Mouse (Mus musculus) cerebellum, adult 8-10 months (tissue): ENCODE results near the gene 1700003E16Rik.

ENCODE experiments used
- DNase-seq: peaks from one replicate; pipeline ENCODE4 v3.0.0; 2022

1700003E16Rik gene

GRCm38 (mm10) chr6:83156259-83156684, at the start of gene 1700003E16Rik, which contains the start of gene Wdr54:
Gene 1700003E16Rik, plus strand, starts transcription at chr6:83156404.
Gene Wdr54, minus strand, starts transcription at chr6:83156397.
- peak; percentile 67 for DNase-seq

- peak; percentile 70 for DNase-seq
These were observed 48.4 kb upstream of the 1700003E16Rik start for GRCm38 (mm10) chr6:83107566-83108400.

- DNase-seq = peak; percentile 85
These were observed 47.2 kb upstream of the 1700003E16Rik start, which contains the start of gene Mrpl53 for GRCm38 (mm10) chr6:83108762-83109668. Gene Mrpl53, plus strand, starts transcription at chr6:83109040.

- DNase-seq = no peak
These were observed 44.6 kb upstream of the 1700003E16Rik start for GRCm38 (mm10) chr6:83111510-83112136.

GRCm38 (mm10) chr6:83115011-83115671, 41.1 kb upstream of the 1700003E16Rik start, which contains the start of gene Mogs:
Gene Mogs, plus strand, starts transcription at chr6:83115496.
- DNase-seq = peak; percentile 88

GRCm38 (mm10) chr6:83115682-83116372, 40.4 kb upstream of the 1700003E16Rik start:
- DNase-seq = no peak

- no peak for DNase-seq
These were observed 39.6 kb upstream of the 1700003E16Rik start for GRCm38 (mm10) chr6:83116373-83117164.

- no peak for DNase-seq
These were observed 39.1 kb upstream of the 1700003E16Rik start for GRCm38 (mm10) chr6:83117165-83117438.

GRCm38 (mm10) chr6:83117616-83118015, 38.6 kb upstream of the 1700003E16Rik start:
- DNase-seq = no peak

- no peak for DNase-seq
These were observed 37.8 kb upstream of the 1700003E16Rik start for GRCm38 (mm10) chr6:83118369-83118768.

- DNase-seq = no peak
These were observed 37.1 kb upstream of the 1700003E16Rik start for GRCm38 (mm10) chr6:83118825-83119733.

- DNase-seq = peak; percentile 50
These were observed 36.5 kb upstream of the 1700003E16Rik start for GRCm38 (mm10) chr6:83119734-83120051.

- DNase-seq = peak; percentile 93
These were observed 35.0 kb upstream of the 1700003E16Rik start, which contains the start of gene Wbp1 for GRCm38 (mm10) chr6:83120930-83121862. Gene Wbp1, minus strand, starts transcription at chr6:83121559.

GRCm38 (mm10) chr6:83121863-83122710, 34.1 kb upstream of the 1700003E16Rik start:
- peak; percentile 34 for DNase-seq

GRCm38 (mm10) chr6:83122961-83123360, 33.2 kb upstream of the 1700003E16Rik start:
- no peak for DNase-seq

- peak; percentile 87 for DNase-seq
These were observed 31.3 kb upstream of the 1700003E16Rik start for GRCm38 (mm10) chr6:83124851-83125312.

GRCm38 (mm10) chr6:83125331-83125730, 30.9 kb upstream of the 1700003E16Rik start, which contains the start of gene Ino80b:
Gene Ino80b, minus strand, starts transcription at chr6:83125431.
- no peak for DNase-seq
